Mouse (Mus musculus) bone marrow, adult 2 months (tissue): ENCODE measurements at regions not wholly inside any gene's neighbourhood (a gene's known extent, or its start where the extent isn't known, plus 50 kb on each side); places are given as distances from the start of the nearest gene placed in this dataset.

ENCODE experiments used
- CTCF ChIP-seq: fragments of 200-500 bp; IDR thresholded peaks from 2 replicates; pipeline ENCODE4 v1.5.1; 2011; ENCODE audit warnings: low read length, control low read depth; ENCODE audit not compliant: control insufficient read depth, insufficient read depth
- POLR2A ChIP-seq: fragments of 200-500 bp; IDR thresholded peaks from 2 replicates; pipeline ENCODE4 v1.6.1; 2011; ENCODE audit warnings: low read depth, mild to moderate bottlenecking, control low read depth, low read length, borderline replicate concordance; ENCODE audit not compliant: control insufficient read depth

DNA sequence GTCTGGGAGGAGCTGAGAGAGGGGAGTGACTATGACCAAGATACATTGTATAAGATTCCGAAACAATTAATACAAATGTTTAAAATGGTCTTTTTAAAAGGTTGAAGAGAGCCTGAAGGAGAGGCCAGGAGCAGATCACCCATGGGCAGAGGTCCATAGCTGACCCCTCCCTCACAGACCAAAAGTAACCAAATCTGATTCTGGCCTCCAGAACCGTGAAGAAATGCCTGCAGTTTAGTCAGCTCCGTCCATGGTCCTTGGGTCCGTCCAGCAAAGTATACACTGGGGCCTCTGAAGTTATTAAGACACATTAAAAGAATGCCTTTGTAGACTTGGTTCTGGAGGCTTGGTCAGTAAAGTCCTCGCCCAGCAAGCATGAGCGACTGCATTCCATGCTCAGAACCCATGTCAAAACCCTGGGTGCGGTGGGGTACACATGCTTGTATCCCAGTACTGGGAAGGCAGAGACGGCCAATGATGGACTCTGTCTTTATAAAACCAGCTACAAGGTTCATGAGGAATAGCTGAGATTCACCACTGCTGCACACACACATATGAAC lies 236.5 kb downstream of the Setd4 start:
- TF ChIP-seq POLR2A (no peak), CTCF (no peak)
